Mouse (Mus musculus): ENCODE measurements around the gene Cyth1. TPM values are rescaled to one million over a fixed set of nuclear protein-coding genes. Genes with fewer than 3 reads are reported as not detected.
A peak's percentile ranks its signal among the peaks of the same experiment; 100 is the strongest.

Cyth1 gene
- total and polyA plus RNA-seq, 2 experiments from 2014 or later: 19.5 to 48.3 TPM

DNA sequence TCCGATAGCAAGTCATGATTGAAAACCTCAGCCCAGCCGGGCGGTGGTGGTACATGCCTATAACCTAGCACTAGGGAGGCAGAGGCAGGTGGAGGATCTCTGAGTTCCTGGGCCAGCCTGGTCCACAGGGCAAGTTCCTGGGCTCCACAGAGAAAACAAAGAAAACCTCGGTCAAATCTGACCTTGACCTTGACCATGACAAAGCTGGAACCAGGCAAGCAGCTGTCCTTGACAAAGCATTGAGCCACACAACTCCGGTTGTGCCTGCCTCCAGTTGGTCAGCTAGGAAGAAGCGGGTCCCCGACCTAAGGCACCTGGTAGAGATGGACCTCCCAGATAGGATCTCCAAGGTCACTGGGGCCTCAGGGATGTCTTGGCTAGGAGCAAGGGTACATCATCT, 8.0 kb upstream of the Cyth1 start:
- ATAC-seq (no peak), DNase-seq (ENCODE audit: low spot score) (no peak)
- WGBS: 91% methylated on average over 7 of the region's 7 CpGs
- Histone ChIP-seq H3K4me1 (ENCODE audit: insufficient read depth, low read length) (peaks cover 15% of the 10 kb centered on the region), H3K27ac (no peak overlapping the region), H3K36me3 (ENCODE audit: insufficient read depth, low read length) (peaks cover 40% of the 10 kb centered on the region), H3K4me2 (ENCODE audit: low read depth, low read length) (no peak overlapping the region), H3K9me3 (ENCODE audit: low read length) (no peaks in the 10 kb centered on the region), H3K4me3 (ENCODE audit: low read length) (no peak overlapping the region), H3K27me3 (ENCODE audit: insufficient read depth, low read length) (no peaks in the 10 kb centered on the region), H3K9ac (replicated peaks; ENCODE audit: low read length) (no peak overlapping the region)
- TF ChIP-seq CTCF (IDR thresholded peaks at IDR 0.05; ENCODE audit: low read depth): no peak

DNA sequence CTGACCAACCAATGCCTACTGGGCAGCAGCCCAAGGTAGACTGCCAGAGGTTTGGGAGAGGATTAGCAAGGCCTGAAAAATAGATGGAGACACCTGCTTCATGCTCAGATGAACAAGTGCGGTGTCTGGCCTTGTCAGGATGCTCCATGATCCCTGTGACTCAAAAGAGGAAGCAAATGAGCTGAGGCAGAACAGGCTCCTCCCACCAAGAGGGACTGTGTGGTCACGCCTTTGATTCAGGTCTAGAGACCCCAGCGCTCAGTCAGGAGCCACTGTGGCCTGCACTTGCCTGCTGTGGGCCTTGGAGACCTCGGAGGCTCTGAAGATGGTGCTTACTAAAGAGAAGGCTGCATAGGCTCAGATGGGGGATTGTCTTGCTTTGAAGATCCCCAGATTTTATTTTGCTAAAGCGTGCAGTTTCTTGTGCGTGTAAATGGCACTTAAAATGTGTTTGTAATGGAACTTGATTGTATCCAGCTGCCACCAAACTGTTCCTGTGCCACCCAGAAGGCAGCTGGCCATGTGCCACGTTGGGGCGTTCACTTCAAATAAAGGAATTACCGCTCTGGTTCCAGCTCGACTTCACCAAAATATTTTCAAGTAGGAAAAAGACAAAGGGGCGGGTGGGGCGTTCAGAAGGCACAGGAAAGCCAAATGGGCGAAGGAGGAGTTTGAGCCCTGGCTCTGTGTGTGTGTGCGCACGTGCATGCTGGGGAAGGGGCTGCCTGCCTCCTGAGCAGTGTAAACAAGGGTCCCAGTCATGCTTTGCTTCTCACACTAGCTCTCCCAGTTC, 6.0 kb upstream of the Cyth1 start:
- H3K9me3 ChIP-seq (ENCODE audit: low read length): no peaks in the 10 kb centered on the region
- peaks cover 15% of the 10 kb centered on the region for H3K4me1 ChIP-seq (ENCODE audit: insufficient read depth, low read length)
- no peak overlapping the region for H3K4me2 ChIP-seq (ENCODE audit: low read depth, low read length)
- no peak overlapping the region for H3K9ac ChIP-seq (replicated peaks; ENCODE audit: low read length)
- no peak overlapping the region for H3K4me3 ChIP-seq (ENCODE audit: low read length)
- DNase-seq (ENCODE audit: low spot score) (peak; percentile 79), ATAC-seq (peak; percentile 67)
- TF ChIP-seq CTCF (IDR thresholded peaks at IDR 0.05; ENCODE audit: low read depth): no peak
- H3K36me3 ChIP-seq (ENCODE audit: insufficient read depth, low read length): peaks cover 20% of the 10 kb centered on the region
- H3K27me3 ChIP-seq (ENCODE audit: insufficient read depth, low read length): no peaks in the 10 kb centered on the region
- peak overlapping the region; percentile 66 for H3K27ac ChIP-seq
- WGBS: 23% methylated on average over 15 of the region's 15 CpGs

DNA sequence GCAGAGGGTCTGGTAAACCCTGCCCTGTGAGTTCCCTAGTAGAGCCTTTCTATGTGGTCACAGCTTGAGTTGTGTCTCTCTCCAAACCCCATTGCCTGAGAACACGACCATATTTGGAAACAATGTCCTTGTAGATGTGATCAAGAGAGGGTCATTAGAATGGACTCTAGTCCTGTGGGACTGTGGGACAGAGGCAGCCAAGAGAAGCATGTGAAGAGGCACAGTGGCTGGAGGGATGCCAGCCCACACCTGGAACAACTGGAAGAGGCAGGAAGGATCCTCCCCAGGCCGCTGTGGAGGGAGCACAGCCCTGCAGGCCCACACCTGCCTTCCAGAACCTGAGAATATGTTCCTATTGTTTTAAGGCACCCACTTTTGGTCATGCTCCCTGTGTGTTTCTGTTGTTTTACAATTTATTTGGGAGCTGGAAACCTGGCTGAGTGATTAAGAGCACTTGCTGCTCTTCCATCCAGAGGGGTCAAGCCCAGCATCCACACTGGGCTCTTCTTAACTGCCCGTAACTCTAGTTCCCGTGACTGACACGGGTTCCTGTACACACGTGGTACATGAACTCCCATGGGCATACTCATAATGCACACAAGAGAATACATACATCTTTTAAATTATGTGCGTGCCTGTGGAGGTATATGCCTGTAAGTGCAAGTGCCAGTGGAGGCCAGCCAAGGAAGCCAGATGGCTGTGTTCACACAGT, 5.2 kb upstream of the Cyth1 start:
- TF ChIP-seq CTCF (IDR thresholded peaks at IDR 0.05; ENCODE audit: low read depth): no peak
- Histone ChIP-seq H3K9ac (replicated peaks; ENCODE audit: low read length) (no peak overlapping the region), H3K36me3 (ENCODE audit: insufficient read depth, low read length) (peaks cover 14% of the 10 kb centered on the region), H3K9me3 (ENCODE audit: low read length) (no peaks in the 10 kb centered on the region), H3K4me1 (ENCODE audit: insufficient read depth, low read length) (peaks cover 15% of the 10 kb centered on the region), H3K27me3 (ENCODE audit: insufficient read depth, low read length) (no peaks in the 10 kb centered on the region), H3K27ac (peak overlapping the region; percentile 66), H3K4me3 (ENCODE audit: low read length) (no peak overlapping the region), H3K4me2 (ENCODE audit: low read depth, low read length) (no peak overlapping the region)
- 58% methylated on average over 7 of the region's 7 CpGs for WGBS
- no peak; the same call in 1 of the 2 replicates for ATAC-seq
- DNase-seq (ENCODE audit: low spot score): no peak

GRCm38 (mm10) chr11:118249012-118249383, 606 bp upstream of the Cyth1 start:
- Histone ChIP-seq H3K4me1 (ENCODE audit: insufficient read depth, low read length) (peaks cover 21% of the 10 kb centered on the region), H3K27me3 (ENCODE audit: insufficient read depth, low read length) (no peaks in the 10 kb centered on the region), H3K9me3 (ENCODE audit: low read length) (no peaks in the 10 kb centered on the region), H3K4me2 (ENCODE audit: low read depth, low read length) (peak overlapping the region; percentile 97), H3K4me3 (ENCODE audit: low read length) (peak overlapping the region; percentile 87), H3K9ac (replicated peaks; ENCODE audit: low read length) (peak overlapping the region; percentile 79; the same call in 1 of the 2 replicates), H3K27ac (peak overlapping the region; percentile 82), H3K36me3 (ENCODE audit: insufficient read depth, low read length) (no peaks in the 10 kb centered on the region)
- DNase-seq (ENCODE audit: low spot score) (peak; percentile 72), ATAC-seq (peak; percentile 21; the same call in 1 of the 2 replicates)
- WGBS: 1% methylated on average over 5 of the region's 5 CpGs
- no peak for TF ChIP-seq CTCF (IDR thresholded peaks at IDR 0.05; ENCODE audit: low read depth)

GRCm38 (mm10) chr11:118247359-118248095, 865 bp downstream of the Cyth1 start:
- Histone ChIP-seq H3K27me3 (ENCODE audit: insufficient read depth, low read length) (no peaks in the 10 kb centered on the region), H3K4me2 (ENCODE audit: low read depth, low read length) (peak overlapping the region; percentile 97), H3K27ac (peak overlapping the region; percentile 82), H3K36me3 (ENCODE audit: insufficient read depth, low read length) (no peaks in the 10 kb centered on the region), H3K9me3 (ENCODE audit: low read length) (no peaks in the 10 kb centered on the region), H3K4me3 (ENCODE audit: low read length) (peak overlapping the region; percentile 87), H3K4me1 (ENCODE audit: insufficient read depth, low read length) (peaks cover 14% of the 10 kb centered on the region), H3K9ac (replicated peaks; ENCODE audit: low read length) (peak overlapping the region; percentile 79)
- TF ChIP-seq CTCF (IDR thresholded peaks at IDR 0.05; ENCODE audit: low read depth): peak; percentile 21; the same call in 1 of the 2 replicates
- ATAC-seq (no peak), DNase-seq (ENCODE audit: low spot score) (peak; percentile 56)
- WGBS: 1% methylated on average over 43 of the region's 43 CpGs

DNA sequence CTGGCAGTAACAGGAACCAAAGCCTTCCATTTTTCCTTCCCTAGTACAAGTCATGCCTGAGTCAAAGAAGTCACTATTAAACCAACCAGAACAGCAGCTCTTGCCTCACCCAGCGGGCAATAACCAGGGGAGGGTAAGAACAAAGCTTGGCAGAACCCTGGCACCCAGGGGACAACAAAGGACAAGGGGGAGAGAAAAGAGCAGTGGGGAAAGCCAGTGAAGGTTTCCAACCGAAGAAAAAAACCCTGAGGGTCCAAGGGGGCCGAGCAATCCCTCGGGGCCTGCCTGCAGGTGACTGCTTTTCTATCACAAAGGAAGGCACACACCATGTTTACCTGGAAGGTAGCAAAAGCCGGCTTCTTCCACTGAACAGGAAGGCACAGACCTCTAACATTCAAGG, 1.7 kb downstream of the Cyth1 start:
- 41% methylated on average over 5 of the region's 5 CpGs for WGBS
- DNase-seq (ENCODE audit: low spot score): no peak

More for the DNA sequence above, 1.7 kb downstream of the Cyth1 start:
- H3K27ac ChIP-seq: peak overlapping the region; percentile 82; the same call in 1 of the 2 replicates
- no peak for ATAC-seq
- H3K36me3 ChIP-seq (ENCODE audit: insufficient read depth, low read length): no peaks in the 10 kb centered on the region
- H3K9me3 ChIP-seq (ENCODE audit: low read length): no peaks in the 10 kb centered on the region
- peak overlapping the region; percentile 79; the same call in 1 of the 2 replicates for H3K9ac ChIP-seq (replicated peaks; ENCODE audit: low read length)
- TF ChIP-seq CTCF (IDR thresholded peaks at IDR 0.05; ENCODE audit: low read depth): no peak
- peaks cover 14% of the 10 kb centered on the region for H3K4me1 ChIP-seq (ENCODE audit: insufficient read depth, low read length)
- peak overlapping the region; percentile 97 for H3K4me2 ChIP-seq (ENCODE audit: low read depth, low read length)
- H3K4me3 ChIP-seq (ENCODE audit: low read length): peak overlapping the region; percentile 87
- H3K27me3 ChIP-seq (ENCODE audit: insufficient read depth, low read length): no peaks in the 10 kb centered on the region
